Mouse (Mus musculus) heart, adult 2 months (tissue): ENCODE measurements around the gene Chp1. TPM values are rescaled to one million over a fixed set of nuclear protein-coding genes. Genes with fewer than 3 reads are reported as not detected.
"Not testable (repeated sequence)": the region's sequence is repeated elsewhere in the genome, so short reads cannot be mapped to it uniquely, and the experiment has no call there.

Experiments used
- DNase-seq, 2 experiments: peaks; one replicate each; pipeline ENCODE4 v3.0.0; 2021
- H3K27ac ChIP-seq: fragments of 200-600 bp; 2 replicates; pipeline ENCODE4 v1.8.1; 2022
- H3K27me3 ChIP-seq: fragments of 200-500 bp; 2 replicates; pipeline ENCODE4 v1.6.1; 2012; ENCODE audit warnings: mild to moderate bottlenecking, low read length, inconsistent platforms, mixed read lengths; ENCODE audit not compliant: control insufficient read depth, insufficient read depth
- H3K36me3 ChIP-seq: fragments of 200-500 bp; 2 replicates; pipeline ENCODE4 v1.6.1; 2012; ENCODE audit warnings: low read length, inconsistent platforms; ENCODE audit not compliant: control insufficient read depth, insufficient read depth
- H3K4me1 ChIP-seq: fragments of 200-500 bp; 2 replicates; pipeline ENCODE4 v1.6.1; 2011; ENCODE audit warnings: low read length; ENCODE audit not compliant: control insufficient read depth, insufficient read depth
- H3K4me3 ChIP-seq: fragments of 200-600 bp; 2 replicates; pipeline ENCODE4 v1.8.1; 2022
- H3K79me2 ChIP-seq: fragments of 200-500 bp; replicated peaks from 2 replicates; pipeline ENCODE4 v1.6.1; 2012; ENCODE audit warnings: mild to moderate bottlenecking, inconsistent platforms, low read length, moderate library complexity, mixed read lengths; ENCODE audit not compliant: control insufficient read depth, insufficient read depth
- H3K9ac ChIP-seq: fragments of 200-500 bp; 2 replicates; pipeline ENCODE4 v1.6.1; 2012; ENCODE audit warnings: low read depth, mild to moderate bottlenecking, control low read depth, inconsistent platforms, low read length, mixed read lengths
- CTCF ChIP-seq: fragments of 200-600 bp; IDR thresholded peaks from 2 replicates; pipeline ENCODE4 v1.8.1; 2022; ENCODE audit warnings: antibody characterized with exemption, mild to moderate bottlenecking, moderate library complexity
- EP300 ChIP-seq: fragments of 200-500 bp; IDR thresholded peaks from 2 replicates; pipeline ENCODE4 v1.6.1; 2011; ENCODE audit warnings: low read depth, low read length, control low read depth; ENCODE audit not compliant: insufficient read depth
- POLR2A ChIP-seq: fragments of 200-500 bp; IDR thresholded peaks from 2 replicates; pipeline ENCODE4 v1.6.1; 2011; ENCODE audit warnings: mild to moderate bottlenecking, low read depth, low read length, control low read depth; ENCODE audit not compliant: insufficient read depth
- WGBS: fragments of 180-500 bp; shearing (Covaris S2); methylation state at CpG from one replicate; pipeline ENCODE4 v1.1.7; 2018; 5-methylcytosine and 5-hydroxymethylcytosine counted together
- intact Hi-C: fragments of 180-260 bp; cut with DNase I; formaldehyde crosslinking; loops from one replicate; pipeline ENCODE4 v1.15.1; 2025
- polyA plus RNA-seq: library from polyadenylated mRNA; depleted of rRNA; stranded (reverse); fragments of >200 nt; gene quantifications from 2 replicates; pipeline ENCODE4 v1.2.3, GENCODE M21; 2012
- total RNA-seq, 2 experiments: library from RNA; stranded (reverse); gene quantifications; 2 replicates each; pipeline ENCODE4 v1.2.3; 2021

Gene Chp1
- total and polyA plus RNA-seq, 3 experiments: 71.0 to 97.3 (median 76.6) TPM

- H3K36me3 ChIP-seq: peaks cover 77% of the 10 kb centered on the region
- WGBS: 5% methylated on average over 1 of the region's 1 CpGs
- peaks cover 18% of the 10 kb centered on the region for H3K4me1 ChIP-seq
- peaks cover 2% of the 10 kb centered on the region for H3K79me2 ChIP-seq
- H3K9ac ChIP-seq: no peak overlapping the region
- intact Hi-C loops: no loop called here
- no peak for DNase-seq
- H3K27ac ChIP-seq: no peak overlapping the region
- no peak overlapping the region for H3K4me3 ChIP-seq
- H3K27me3 ChIP-seq: no peaks in the 10 kb centered on the region
- no peak for TF ChIP-seq POLR2A
- TF ChIP-seq EP300: no peak
- no peak for TF ChIP-seq CTCF
These were observed 55.0 kb downstream of the Chp1 start for GRCm38 (mm10) chr2:119602488-119602887.

GRCm38 (mm10) chr2:119603909-119604308 is 56.4 kb downstream of the Chp1 start:
- peaks cover 13% of the 10 kb centered on the region for H3K4me1 ChIP-seq
- 18% methylated on average over 2 of the region's 2 CpGs for WGBS
- H3K27ac ChIP-seq: no peak overlapping the region
- TF ChIP-seq POLR2A (no peak), EP300 (no peak), CTCF (no peak)
- no peak for DNase-seq
- peaks cover 68% of the 10 kb centered on the region for H3K36me3 ChIP-seq
- no peak overlapping the region for H3K4me3 ChIP-seq
- peaks cover 1% of the 10 kb centered on the region for H3K79me2 ChIP-seq
- intact Hi-C loops: no loop called here
- H3K9ac ChIP-seq: no peak overlapping the region
- H3K27me3 ChIP-seq: no peaks in the 10 kb centered on the region

GRCm38 (mm10) chr2:119605361-119605973 is 58.0 kb downstream of the Chp1 start:
- no peak overlapping the region for H3K9ac ChIP-seq
- DNase-seq: no peak
- TF ChIP-seq POLR2A (no peak), CTCF (no peak), EP300 (no peak)
- H3K4me1 ChIP-seq: peaks cover 9% of the 10 kb centered on the region
- intact Hi-C loops: no loop called here
- H3K79me2 ChIP-seq: peaks cover 1% of the 10 kb centered on the region
- H3K4me3 ChIP-seq: no peak overlapping the region
- H3K36me3 ChIP-seq: peaks cover 54% of the 10 kb centered on the region
- H3K27me3 ChIP-seq: no peaks in the 10 kb centered on the region
- WGBS: 69% methylated on average over 6 of the region's 6 CpGs
- no peak overlapping the region for H3K27ac ChIP-seq

- H3K4me3 ChIP-seq: no peak overlapping the region
- H3K36me3 ChIP-seq: peaks cover 43% of the 10 kb centered on the region
- no peaks in the 10 kb centered on the region; the same call in 1 of the 2 replicates for H3K79me2 ChIP-seq
- H3K9ac ChIP-seq: no peak overlapping the region
- no peak for TF ChIP-seq EP300
- DNase-seq: no peak
- H3K4me1 ChIP-seq: peaks cover 3% of the 10 kb centered on the region
- 73% methylated on average over 4 of the region's 4 CpGs for WGBS
- intact Hi-C loops: no loop called here
- H3K27ac ChIP-seq: no peak overlapping the region
- H3K27me3 ChIP-seq: no peaks in the 10 kb centered on the region
These were observed 59.5 kb downstream of the Chp1 start for GRCm38 (mm10) chr2:119607023-119607422.

GRCm38 (mm10) chr2:119617841-119618198 is 70.3 kb downstream of the Chp1 start:
- Histone ChIP-seq H3K4me1 (no peaks in the 10 kb centered on the region; the same call in 1 of the 2 replicates), H3K4me3 (peak overlapping the region; percentile 50), H3K27me3 (no peaks in the 10 kb centered on the region), H3K9ac (peak overlapping the region; percentile 71), H3K27ac (peak overlapping the region; percentile 0; the same call in 1 of the 2 replicates), H3K36me3 (no peaks in the 10 kb centered on the region), H3K79me2 (no peaks in the 10 kb centered on the region)
- intact Hi-C loops: loop anchor here (2.0 kb wide), 1 partner anchor 23 kb away; no protein-coding TSS in a partner anchor
- WGBS: under 1% methylated on average over 13 of the region's 13 CpGs
- TF ChIP-seq POLR2A (no peak), EP300 (no peak), CTCF (no peak)
- DNase-seq: no peak

GRCm38 (mm10) chr2:119618199-119618982 is 70.9 kb downstream of the Chp1 start, which contains the start of the genes Nusap1 and Oip5:
Nusap1 (plus strand) TSS chr2:119618298.
Oip5 (minus strand) TSS chr2:119618469.
- H3K4me1 ChIP-seq: no peaks in the 10 kb centered on the region; the same call in 1 of the 2 replicates
- H3K27ac ChIP-seq: peak within 1 kb of the TSS; percentile 0; the same call in 1 of the 2 replicates
- H3K9ac ChIP-seq: peak within 1 kb of the TSS; percentile 71
- peak; percentile 91 to 92 for DNase-seq
- intact Hi-C loops: loop anchor here (2.0 kb wide), 1 partner anchor 24 kb away; no protein-coding TSS in a partner anchor
- no peaks in the 10 kb centered on the region for H3K27me3 ChIP-seq
- no peak for TF ChIP-seq CTCF
- H3K79me2 ChIP-seq: no peaks in the 10 kb centered on the region
- no peaks in the 10 kb centered on the region for H3K36me3 ChIP-seq
- under 1% methylated on average over 55 of the region's 55 CpGs for WGBS
- H3K4me3 ChIP-seq: peak within 1 kb of the TSS; percentile 50

- H3K27me3 ChIP-seq, H3K79me2 ChIP-seq, H3K36me3 ChIP-seq, DNase-seq, H3K4me1 ChIP-seq, H3K27ac ChIP-seq: not testable (repeated sequence)
- intact Hi-C loops: loop anchor here (2.0 kb wide), 1 partner anchor 24 kb away; no protein-coding TSS in a partner anchor
- peak overlapping the region; percentile 19; the same call in 1 of the 2 replicates for H3K9ac ChIP-seq
- WGBS: 3% methylated on average over 6 of the region's 6 CpGs
- H3K4me3 ChIP-seq: peak overlapping the region; percentile 50
These were observed 71.5 kb downstream of the Chp1 start for GRCm38 (mm10) chr2:119619002-119619401.
